Mouse (Mus musculus) thymus, postnatal 4 days (tissue): Measurements from ENCODE around the gene Zdhhc21.

Experiments
- DNase-seq: peaks from one replicate; pipeline ENCODE4 v3.0.0; 2021

Zdhhc21 gene

GRCm38 (mm10) chr4:82859131-82860125, at the start of gene Zdhhc21:
TSS of gene Zdhhc21 (minus strand) at chr4:82859958.
- DNase-seq, result peak; percentile 89

GRCm38 (mm10) chr4:82895227-82895626, 35.5 kb upstream of the Zdhhc21 start:
- DNase-seq, result no peak

- no peak for DNase-seq
Observed at GRCm38 (mm10) chr4:82892247-82892646, 32.5 kb upstream of the Zdhhc21 start.

GRCm38 (mm10) chr4:82891566-82891965, 31.8 kb upstream of the Zdhhc21 start:
- no peak for DNase-seq

- no peak for DNase-seq
Observed at GRCm38 (mm10) chr4:82891049-82891448, 31.3 kb upstream of the Zdhhc21 start.

- no peak for DNase-seq
Observed at GRCm38 (mm10) chr4:82890585-82890984, 30.8 kb upstream of the Zdhhc21 start.

- DNase-seq, result no peak
Observed at GRCm38 (mm10) chr4:82886148-82886547, 26.4 kb upstream of the Zdhhc21 start.

GRCm38 (mm10) chr4:82885535-82885913, 25.8 kb upstream of the Zdhhc21 start:
- no peak for DNase-seq

GRCm38 (mm10) chr4:82884636-82885534, 25.1 kb upstream of the Zdhhc21 start, which contains the start of gene Cer1:
TSS of gene Cer1 (minus strand) at chr4:82885148.
- DNase-seq, result no peak

GRCm38 (mm10) chr4:82882500-82882899, 22.7 kb upstream of the Zdhhc21 start:
- peak; percentile 17 for DNase-seq

- DNase-seq, result no peak
Observed at GRCm38 (mm10) chr4:82881366-82881765, 21.6 kb upstream of the Zdhhc21 start.

GRCm38 (mm10) chr4:82880243-82880642, 20.5 kb upstream of the Zdhhc21 start:
- no peak for DNase-seq

GRCm38 (mm10) chr4:82879152-82879551, 19.4 kb upstream of the Zdhhc21 start:
- DNase-seq, result no peak

GRCm38 (mm10) chr4:82876656-82877055, 16.9 kb upstream of the Zdhhc21 start:
- DNase-seq, result no peak

GRCm38 (mm10) chr4:82875532-82875931, 15.8 kb upstream of the Zdhhc21 start:
- DNase-seq, result no peak

- DNase-seq, result no peak
Observed at GRCm38 (mm10) chr4:82874791-82875190, 15.0 kb upstream of the Zdhhc21 start.

- DNase-seq, result no peak
Observed at GRCm38 (mm10) chr4:82872548-82872947, 12.8 kb upstream of the Zdhhc21 start.

- DNase-seq, result no peak
Observed at GRCm38 (mm10) chr4:82872121-82872520, 12.4 kb upstream of the Zdhhc21 start.

- no peak for DNase-seq
Observed at GRCm38 (mm10) chr4:82870931-82871330, 11.2 kb upstream of the Zdhhc21 start.

- no peak for DNase-seq
Observed at GRCm38 (mm10) chr4:82867731-82868445, 8.1 kb upstream of the Zdhhc21 start.

GRCm38 (mm10) chr4:82867111-82867510, 7.4 kb upstream of the Zdhhc21 start:
- no peak for DNase-seq

- DNase-seq, result no peak
Observed at GRCm38 (mm10) chr4:82864974-82865699, 5.4 kb upstream of the Zdhhc21 start.
